Mouse (Mus musculus) G1E (cell line): ENCODE measurements around the gene Mlec. TPM values are rescaled to one million over a fixed set of nuclear protein-coding genes. Genes with fewer than 3 reads are reported as not detected.

Experiments
- ATAC-seq: 2 replicates; pipeline ENCODE4 v1.8.0; 2016; ENCODE audit warnings: mild to moderate bottlenecking; ENCODE audit not compliant: insufficient number of reproducible peaks, poor library complexity, low FRiP score, severe bottlenecking; ENCODE audit errors: extremely low read depth
- DNase-seq: peaks from one replicate; pipeline ENCODE4 v3.0.0; 2012; ENCODE audit warnings: low spot score
- H3K27me3 ChIP-seq: 2 replicates; pipeline ENCODE4 v1.6.1; 2012; ENCODE audit warnings: mild to moderate bottlenecking, low read length, inconsistent platforms; ENCODE audit not compliant: insufficient read depth
- H3K36me3 ChIP-seq: replicated peaks from 2 replicates; pipeline ENCODE3; 2012; ENCODE audit warnings: mild to moderate bottlenecking, inconsistent platforms
- H3K4me1 ChIP-seq: 2 replicates; pipeline ENCODE4 v1.6.1; 2012; ENCODE audit warnings: low read depth, low read length, inconsistent platforms, mixed read lengths; ENCODE audit not compliant: insufficient read depth
- H3K4me3 ChIP-seq: 2 replicates; pipeline ENCODE4 v1.5.1; 2012; ENCODE audit warnings: low read depth, mild to moderate bottlenecking, inconsistent platforms, low read length, moderate library complexity, mixed read lengths
- H3K9me3 ChIP-seq: replicated peaks from 2 replicates; pipeline ENCODE4 v1.6.1; 2012; ENCODE audit warnings: inconsistent platforms
- CTCF ChIP-seq: IDR thresholded peaks from 2 replicates; pipeline ENCODE4 v1.5.1; 2012; ENCODE audit warnings: low read depth, low read length, inconsistent platforms, mixed read lengths
- GATA1 ChIP-seq: IDR thresholded peaks from 2 replicates; pipeline ENCODE4 v1.6.1; 2012; ENCODE audit warnings: borderline replicate concordance, low read length, inconsistent platforms, mixed read lengths
- GATA2 ChIP-seq: IDR thresholded peaks from 2 replicates; pipeline ENCODE4 v1.6.1; 2012; ENCODE audit warnings: low read depth, low read length, inconsistent platforms, borderline replicate concordance
- POLR2AphosphoS5 ChIP-seq: IDR thresholded peaks from 2 replicates; pipeline ENCODE4 v1.6.1; 2012; ENCODE audit warnings: low read depth, low read length, inconsistent platforms; ENCODE audit not compliant: insufficient replicate concordance
- TAL1 ChIP-seq: conservative IDR thresholded peaks from 2 replicates; pipeline ENCODE4 v1.6.1; 2012; ENCODE audit warnings: low read depth, low read length, inconsistent platforms, mixed read lengths
- polyA plus RNA-seq: library from polyadenylated mRNA; stranded (reverse); fragments of >175 nt; gene quantifications from 2 replicates; pipeline ENCODE4 v1.2.3, GENCODE M21; 2012
- total RNA-seq, 2 experiments: library from RNA; stranded (forward) in 1 of 2; stranded (reverse) in 1 of 2; fragments of 200-1000 nt in 1 of 2; fragments of >200 nt in 1 of 2; fragmentation: Nextera tagmentation in 1 of 2; gene quantifications; 2 replicates each; pipeline ENCODE4 v1.2.3; 2014 to 2017

The Mlec gene
- total and polyA plus RNA-seq, 3 experiments: 119 to 198 (median 191) TPM

DNA sequence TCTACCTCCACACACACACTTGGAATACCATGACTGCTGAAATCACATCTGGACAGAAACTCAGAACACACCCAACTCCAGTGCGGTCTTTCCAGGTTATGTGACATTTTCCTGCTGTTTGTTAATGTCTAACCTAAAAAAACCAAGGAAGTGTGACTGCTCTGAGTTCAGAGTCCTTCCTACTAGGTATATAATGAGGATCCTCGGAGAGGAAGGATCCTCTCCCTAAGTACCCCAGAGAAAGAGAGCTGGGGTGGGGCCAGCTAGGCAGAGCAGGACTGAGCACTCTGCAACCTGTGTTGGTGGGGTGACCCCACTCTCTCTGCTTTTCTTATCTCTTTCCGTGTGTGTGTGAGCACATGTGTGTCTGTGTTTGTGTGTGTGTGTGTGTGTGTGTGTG, 10.6 kb downstream of the Mlec start:
- no peak for ATAC-seq
- TF ChIP-seq TAL1: no peak
- no peak for TF ChIP-seq POLR2AphosphoS5
- TF ChIP-seq GATA2: no peak
- TF ChIP-seq CTCF: no peak
- H3K36me3 ChIP-seq: peaks cover 98% of the 10 kb centered on the region

DNA sequence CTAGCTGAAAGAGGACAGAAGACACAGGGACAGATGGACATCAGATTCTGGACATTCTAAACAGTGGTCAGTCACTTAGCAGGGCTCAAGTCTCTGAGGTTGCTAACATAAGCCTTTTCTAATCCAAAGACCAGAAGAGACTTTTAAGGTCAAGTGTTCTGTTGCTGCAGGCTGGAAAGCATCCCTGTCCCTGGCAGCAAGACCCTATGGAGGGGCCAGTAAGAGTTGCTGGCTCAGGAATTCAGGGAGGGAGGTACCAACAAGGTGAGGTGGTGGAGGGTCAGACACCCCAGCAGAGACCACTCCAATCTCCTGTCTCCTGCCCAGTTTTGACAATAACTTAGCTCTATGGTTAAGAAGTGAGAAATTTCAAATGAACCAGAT, 11.2 kb downstream of the Mlec start:
- Histone ChIP-seq H3K4me3 (no peak overlapping the region), H3K9me3 (no peaks in the 10 kb centered on the region), H3K36me3 (peaks cover 97% of the 10 kb centered on the region), H3K27me3 (no peaks in the 10 kb centered on the region), H3K4me1 (peaks cover 73% of the 10 kb centered on the region)
- ATAC-seq (no peak), DNase-seq (no peak)
- no peak for TF ChIP-seq CTCF
- TF ChIP-seq GATA2: no peak
- TF ChIP-seq TAL1: no peak
- TF ChIP-seq POLR2AphosphoS5: no peak
- TF ChIP-seq GATA1: no peak

More for the DNA sequence above, 10.6 kb downstream of the Mlec start:
- Histone ChIP-seq H3K9me3 (no peaks in the 10 kb centered on the region), H3K4me1 (peaks cover 76% of the 10 kb centered on the region), H3K27me3 (no peaks in the 10 kb centered on the region), H3K4me3 (no peak overlapping the region)
- no peak for DNase-seq

DNA sequence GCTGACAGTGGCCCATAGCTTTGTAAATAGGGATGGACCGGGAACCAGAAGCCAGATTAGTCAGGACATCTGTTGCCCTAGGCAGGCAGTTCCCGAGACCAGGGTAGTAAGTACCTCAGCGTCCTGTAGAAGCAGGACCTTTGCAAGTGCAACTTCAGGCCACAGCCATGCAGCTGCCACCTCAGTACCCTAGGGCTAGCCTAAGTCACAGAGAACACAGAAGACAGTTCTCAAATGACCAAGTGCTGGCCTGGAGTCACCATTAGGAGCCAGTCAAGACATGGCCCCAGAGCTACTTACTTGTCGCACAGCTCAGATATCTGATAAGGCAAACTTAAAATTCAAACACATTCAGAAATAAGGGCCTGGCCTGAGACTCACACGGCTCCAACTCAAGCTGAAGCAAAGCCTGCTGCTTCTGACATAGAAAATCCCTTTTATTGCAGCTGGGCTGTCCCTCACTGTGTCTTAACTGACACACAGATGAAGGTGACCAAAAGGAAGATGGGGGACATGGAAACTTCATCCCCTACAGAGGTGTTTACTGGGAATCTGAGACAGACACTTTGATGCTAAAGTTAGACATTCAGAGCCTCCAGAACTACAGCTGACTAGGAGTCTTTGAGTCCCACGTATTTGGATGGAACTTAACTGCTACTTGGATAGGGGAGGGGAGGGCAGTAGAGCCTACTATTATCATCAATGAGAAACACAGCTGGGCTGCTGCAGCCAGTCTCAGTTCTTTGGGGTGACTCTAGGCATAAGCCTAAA, 11.8 kb downstream of the Mlec start:
- TF ChIP-seq POLR2AphosphoS5: no peak
- TF ChIP-seq CTCF: no peak
- no peak for TF ChIP-seq TAL1
- H3K4me3 ChIP-seq: no peak overlapping the region
- peaks cover 95% of the 10 kb centered on the region for H3K36me3 ChIP-seq

DNA sequence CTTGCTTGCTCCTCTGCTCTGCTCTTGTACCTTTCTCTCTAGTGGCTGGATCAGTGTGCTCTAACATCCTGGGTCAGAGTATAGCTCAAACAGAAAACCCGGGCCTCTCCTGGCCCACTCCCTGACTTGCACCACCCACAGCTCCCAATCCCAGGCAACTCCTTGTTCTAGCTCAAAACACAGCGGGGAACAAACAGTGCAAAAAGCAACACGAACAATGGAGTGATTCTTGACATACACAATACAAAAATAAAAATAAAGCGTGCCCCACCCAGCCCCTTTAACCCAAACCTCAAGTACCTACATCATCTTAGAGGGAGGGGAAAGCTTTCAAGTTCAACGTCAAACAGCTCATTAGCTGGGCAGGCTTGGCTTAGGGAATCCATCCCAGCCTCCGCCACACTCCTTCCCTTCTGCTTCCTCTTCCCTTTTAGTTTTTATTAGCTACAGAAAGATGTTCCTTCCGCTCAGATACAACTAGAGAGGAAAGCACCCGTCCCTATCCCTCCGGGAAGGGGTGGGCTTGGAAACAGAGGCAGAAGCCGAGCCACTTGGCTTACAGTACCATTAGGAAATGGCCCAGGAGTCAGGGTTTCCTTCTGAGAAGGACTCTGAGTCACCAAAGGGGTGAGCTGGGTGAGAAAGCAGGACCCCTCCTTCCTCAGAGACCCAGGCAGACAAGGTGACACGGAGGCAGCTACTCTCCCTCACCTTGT, 12.6 kb downstream of the Mlec start:
- Histone ChIP-seq H3K36me3 (peaks cover 88% of the 10 kb centered on the region), H3K9me3 (no peaks in the 10 kb centered on the region), H3K27me3 (no peaks in the 10 kb centered on the region), H3K4me1 (peaks cover 59% of the 10 kb centered on the region), H3K4me3 (no peak overlapping the region)
- no peak for TF ChIP-seq GATA2
- no peak for TF ChIP-seq TAL1
- no peak for TF ChIP-seq CTCF
- TF ChIP-seq GATA1: no peak
- no peak for TF ChIP-seq POLR2AphosphoS5
- ATAC-seq (no peak), DNase-seq (no peak)

More for the DNA sequence above, 11.8 kb downstream of the Mlec start:
- H3K27me3 ChIP-seq: no peaks in the 10 kb centered on the region
- ATAC-seq: no peak
- no peaks in the 10 kb centered on the region for H3K9me3 ChIP-seq
- DNase-seq: no peak
- H3K4me1 ChIP-seq: peaks cover 67% of the 10 kb centered on the region

DNA sequence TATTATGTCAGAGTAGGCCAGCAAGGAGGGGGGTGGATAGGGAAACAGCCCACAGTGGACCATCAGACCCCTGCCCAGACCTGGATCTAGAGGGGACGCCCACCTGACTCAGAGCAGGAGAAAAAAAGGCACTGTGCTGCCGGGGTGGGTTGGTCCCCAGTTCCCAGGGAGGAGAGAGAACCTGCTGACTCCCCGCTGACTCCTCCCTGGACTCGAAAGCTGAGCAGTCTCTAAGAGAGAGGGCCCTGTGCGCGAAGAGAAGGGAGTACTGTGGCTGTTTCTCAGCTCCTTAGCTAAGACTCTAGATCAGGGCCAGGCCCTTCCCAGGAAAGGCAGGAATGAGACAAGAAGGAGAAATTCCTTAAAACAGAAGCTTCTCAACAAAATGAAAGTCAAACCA, 13.5 kb downstream of the Mlec start:
- no peak for TF ChIP-seq TAL1
- TF ChIP-seq GATA2: no peak
- no peak for TF ChIP-seq GATA1
- TF ChIP-seq POLR2AphosphoS5: no peak
- TF ChIP-seq CTCF: no peak
- H3K4me3 ChIP-seq: no peak overlapping the region
- peaks cover 78% of the 10 kb centered on the region for H3K36me3 ChIP-seq
- DNase-seq (no peak), ATAC-seq (no peak)
- no peaks in the 10 kb centered on the region for H3K9me3 ChIP-seq
- H3K27me3 ChIP-seq: no peaks in the 10 kb centered on the region
- H3K4me1 ChIP-seq: peaks cover 51% of the 10 kb centered on the region

DNA sequence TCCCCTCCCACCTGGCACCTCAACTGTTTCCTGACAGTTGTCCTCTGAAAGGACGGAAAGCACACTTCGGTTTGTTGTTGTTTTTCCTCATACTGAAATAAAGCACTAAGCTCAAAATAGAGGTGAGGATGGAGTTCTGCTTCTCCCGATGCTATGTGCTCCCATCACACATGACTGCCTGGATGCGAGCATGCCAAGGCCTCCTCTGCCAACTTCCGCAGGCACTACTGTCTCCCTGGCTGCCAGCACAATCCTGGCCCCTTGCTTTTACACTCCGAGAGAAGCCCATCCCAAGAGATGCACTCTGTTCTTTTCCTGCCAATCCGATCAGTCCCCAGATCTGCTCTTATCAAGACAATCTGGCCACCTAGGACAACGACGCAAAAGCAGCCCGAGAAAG, 14.4 kb downstream of the Mlec start:
- peaks cover 51% of the 10 kb centered on the region for H3K4me1 ChIP-seq
- no peak for TF ChIP-seq TAL1
- TF ChIP-seq GATA2: no peak
- no peak for TF ChIP-seq POLR2AphosphoS5
- no peak for TF ChIP-seq CTCF
- H3K4me3 ChIP-seq: no peak overlapping the region
- H3K36me3 ChIP-seq: peaks cover 70% of the 10 kb centered on the region
- H3K27me3 ChIP-seq: no peaks in the 10 kb centered on the region
- no peak for DNase-seq
- H3K9me3 ChIP-seq: no peaks in the 10 kb centered on the region
- no peak for ATAC-seq
